Mouse (Mus musculus) embryonic fibroblast, embryonic 13.5 days (primary cell): ENCODE measurements around the gene Smpd1. TPM values are rescaled to one million over a fixed set of nuclear protein-coding genes. Genes with fewer than 3 reads are reported as not detected.

Source experiments
- H3K27ac ChIP-seq: 2 replicates; pipeline ENCODE4 v1.5.1; 2012; ENCODE audit warnings: low read length, control low read depth, inconsistent platforms; ENCODE audit not compliant: insufficient read depth
- H3K4me1 ChIP-seq: 2 replicates; pipeline ENCODE4 v1.6.1; 2011; ENCODE audit warnings: low read length; ENCODE audit not compliant: control insufficient read depth, insufficient read depth
- H3K4me3 ChIP-seq: 2 replicates; pipeline ENCODE4 v1.5.1; 2011; ENCODE audit warnings: mild to moderate bottlenecking, control low read depth, low read length; ENCODE audit not compliant: insufficient read depth
- CTCF ChIP-seq: IDR thresholded peaks from 2 replicates; pipeline ENCODE4 v1.5.1; 2011; ENCODE audit warnings: mild to moderate bottlenecking, control low read depth, low read length, moderate library complexity, borderline replicate concordance; ENCODE audit not compliant: insufficient read depth
- POLR2A ChIP-seq: IDR thresholded peaks from 2 replicates; pipeline ENCODE4 v1.6.1; 2011; ENCODE audit warnings: low read depth, mild to moderate bottlenecking, control low read depth, low read length, moderate library complexity
- polyA plus RNA-seq: library from polyadenylated mRNA; stranded (reverse); fragments of >200 nt; gene quantifications from 2 replicates; pipeline ENCODE4 v1.2.4, GENCODE M21; 2011; ENCODE audit warnings: low read depth; ENCODE audit not compliant: missing spikeins, insufficient read length

Smpd1 gene
- polyA plus RNA-seq, 1 experiment = 52.8 TPM

GRCm38 (mm10) chr7:105527306-105527937 is 26.7 kb upstream of the Smpd1 start:
- Histone ChIP-seq H3K4me1 (no peaks in the 10 kb centered on the region), H3K27ac (no peak overlapping the region), H3K4me3 (no peak overlapping the region)
- no peak for TF ChIP-seq POLR2A
- peak; percentile 31; the same call in 1 of the 2 replicates for TF ChIP-seq CTCF

GRCm38 (mm10) chr7:105528094-105528493 is 26.1 kb upstream of the Smpd1 start:
- no peak overlapping the region for H3K4me3 ChIP-seq
- no peak overlapping the region for H3K27ac ChIP-seq
- no peak for TF ChIP-seq CTCF
- no peak for TF ChIP-seq POLR2A
- H3K4me1 ChIP-seq = no peaks in the 10 kb centered on the region

- Histone ChIP-seq H3K4me3 (no peak overlapping the region), H3K27ac (no peak overlapping the region), H3K4me1 (no peaks in the 10 kb centered on the region)
- TF ChIP-seq CTCF (no peak), POLR2A (no peak)
Measured at GRCm38 (mm10) chr7:105534162-105534561, 20.0 kb upstream of the Smpd1 start.

- no peak for TF ChIP-seq POLR2A
- no peak for TF ChIP-seq CTCF
- no peak overlapping the region for H3K4me3 ChIP-seq
- no peak overlapping the region for H3K27ac ChIP-seq
- H3K4me1 ChIP-seq = no peaks in the 10 kb centered on the region
Measured at GRCm38 (mm10) chr7:105545986-105546385, 8.2 kb upstream of the Smpd1 start.

GRCm38 (mm10) chr7:105547970-105548369 is 6.2 kb upstream of the Smpd1 start:
- Histone ChIP-seq H3K4me1 (no peaks in the 10 kb centered on the region), H3K4me3 (no peak overlapping the region), H3K27ac (no peak overlapping the region)
- TF ChIP-seq POLR2A (no peak), CTCF (no peak)

- Histone ChIP-seq H3K27ac (no peak overlapping the region), H3K4me1 (no peaks in the 10 kb centered on the region), H3K4me3 (no peak overlapping the region)
- no peak for TF ChIP-seq CTCF
Measured at GRCm38 (mm10) chr7:105549035-105549434, 5.1 kb upstream of the Smpd1 start.

GRCm38 (mm10) chr7:105553456-105554211 is 526 bp upstream of the Smpd1 start:
- Histone ChIP-seq H3K4me3 (peak overlapping the region; percentile 76), H3K4me1 (0 out of 2 replicates have a peak, but pooled peaks cover 3% of the 10 kb centered on the region), H3K27ac (no peak overlapping the region)
- TF ChIP-seq POLR2A (no peak; the same call in 1 of the 2 replicates), CTCF (no peak)

GRCm38 (mm10) chr7:105555571-105555970 is 1.4 kb downstream of the Smpd1 start:
- TF ChIP-seq CTCF (no peak), POLR2A (no peak)
- 0 out of 2 replicates have a peak, but pooled peaks cover 3% of the 10 kb centered on the region for H3K4me1 ChIP-seq
- H3K27ac ChIP-seq = no peak overlapping the region
- H3K4me3 ChIP-seq = no peak overlapping the region

GRCm38 (mm10) chr7:105556406-105556805 is 2.2 kb downstream of the Smpd1 start:
- H3K4me1 ChIP-seq = 0 out of 2 replicates have a peak, but pooled peaks cover 3% of the 10 kb centered on the region
- TF ChIP-seq POLR2A (no peak), CTCF (no peak)
- no peak overlapping the region for H3K27ac ChIP-seq
- no peak overlapping the region for H3K4me3 ChIP-seq

GRCm38 (mm10) chr7:105557671-105558070 is 3.5 kb downstream of the Smpd1 start:
- 0 out of 2 replicates have a peak, but pooled peaks cover 3% of the 10 kb centered on the region for H3K4me1 ChIP-seq
- H3K27ac ChIP-seq = no peak overlapping the region
- no peak for TF ChIP-seq CTCF
- TF ChIP-seq POLR2A = no peak
- H3K4me3 ChIP-seq = no peak overlapping the region
